ENCODE assay signal across 28 mouse cellular contexts in the genomic region with DNA sequence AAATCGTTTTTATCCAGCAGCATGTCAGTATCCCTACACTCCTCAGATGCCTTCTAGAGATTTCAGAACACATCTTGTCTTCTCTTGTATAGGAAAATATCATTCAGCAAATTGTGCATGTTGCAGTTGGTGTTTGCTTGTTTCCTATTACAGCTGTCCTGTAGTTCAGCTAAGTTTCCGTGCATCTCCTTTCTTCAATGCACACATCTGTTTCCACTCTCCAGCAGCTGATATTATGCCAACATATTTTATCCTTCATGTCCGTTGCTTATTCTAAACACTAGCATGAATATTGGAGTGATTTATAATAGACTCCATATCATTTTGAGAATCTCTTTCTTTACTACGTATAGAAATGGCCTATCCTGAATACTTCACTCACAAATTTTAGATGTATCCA. TPM values are rescaled to one million over a fixed set of nuclear protein-coding genes. Genes with fewer than 3 reads are reported as not detected.
"Had no signal": no experiment of that assay in that cellular context is flagged by ENCODE, and none has a peak within 500 bp of the region (broad histone marks: within the 10 kb centered on the region; RNA-seq: fewer than 3 reads in every experiment).

No protein-coding gene starts in this region.

- H3K9ac ChIP-seq: embryonic facial prominence, embryonic 12.5 days; embryonic facial prominence, embryonic 13.5 days; embryonic facial prominence, embryonic 15.5 days; forebrain, embryonic 12.5 days; forebrain, embryonic 13.5 days; forebrain, embryonic 15.5 days; forebrain, postnatal 0 days had no signal

- H3K4me1 ChIP-seq: embryonic facial prominence, embryonic 12.5 days; embryonic facial prominence, embryonic 13.5 days; embryonic facial prominence, embryonic 15.5 days; forebrain, embryonic 10.5 days; forebrain, embryonic 12.5 days; forebrain, embryonic 13.5 days; forebrain, embryonic 15.5 days had no signal

- H3K4me2 ChIP-seq: embryonic facial prominence, embryonic 12.5 days; embryonic facial prominence, embryonic 13.5 days; embryonic facial prominence, embryonic 15.5 days; forebrain, embryonic 12.5 days; forebrain, embryonic 13.5 days; forebrain, embryonic 15.5 days had no signal

- H3K27ac ChIP-seq: embryonic facial prominence, embryonic 12.5 days; embryonic facial prominence, embryonic 13.5 days; embryonic facial prominence, embryonic 15.5 days; forebrain, embryonic 10.5 days; forebrain, embryonic 12.5 days; forebrain, embryonic 13.5 days; forebrain, embryonic 15.5 days; gastrocnemius, adult 2 months had no signal

- ATAC-seq: forebrain, embryonic 13.5 days; forebrain, embryonic 14.5 days; forebrain, embryonic 15.5 days; forebrain, embryonic 16.5 days; forebrain, postnatal 0 days had no signal

- H3K9me3 ChIP-seq: embryonic facial prominence, embryonic 12.5 days; embryonic facial prominence, embryonic 13.5 days; embryonic facial prominence, embryonic 15.5 days; forebrain, embryonic 10.5 days; forebrain, embryonic 12.5 days; forebrain, embryonic 13.5 days; forebrain, embryonic 15.5 days had no signal

- DNase-seq: cerebellum, adult 2 months; cerebellum, adult 8-10 months; cerebellum, adult 9-10 months; cerebellum, adult 9-11 months; cerebellum, postnatal 10 days; cerebellum, postnatal 14 days; cerebellum, postnatal 25 days; cerebellum, postnatal 36 days; embryo, embryonic 11 days; forebrain, postnatal 0 days; gastrocnemius, adult 2 months; gastrocnemius, postnatal 10 days; gastrocnemius, postnatal 14 days; gastrocnemius, postnatal 25 days; gastrocnemius, postnatal 36 days; heart, adult 11 months; heart, adult 18-20 months; heart, adult 2 months had no signal

- H3K4me3 ChIP-seq: embryonic facial prominence, embryonic 12.5 days; embryonic facial prominence, embryonic 13.5 days; embryonic facial prominence, embryonic 15.5 days; erythroblast, embryonic 14.5 days; forebrain, embryonic 10.5 days; forebrain, embryonic 12.5 days; forebrain, embryonic 13.5 days; forebrain, embryonic 15.5 days; gastrocnemius, adult 2 months; heart, adult 2 months had no signal

- H3K27me3 ChIP-seq: embryonic facial prominence, embryonic 12.5 days; embryonic facial prominence, embryonic 13.5 days; embryonic facial prominence, embryonic 15.5 days; forebrain, embryonic 12.5 days; forebrain, embryonic 13.5 days; forebrain, embryonic 15.5 days had no signal

- H3K36me3 ChIP-seq: embryonic facial prominence, embryonic 12.5 days; embryonic facial prominence, embryonic 13.5 days; embryonic facial prominence, embryonic 15.5 days; forebrain, embryonic 10.5 days; forebrain, embryonic 12.5 days; forebrain, embryonic 15.5 days had no signal

RNA-seq across cellular contexts. Expression of a gene that starts 41.0 kb away (rescaled TPM):
- polyA plus RNA-seq: erythroblast, embryonic 14.5 days had no signal
